ENCODE assay signal across 10 mouse cellular contexts in genomic region chr13:46911018-46911419, GRCm38 (mm10). TPM values are rescaled to one million over a fixed set of nuclear protein-coding genes. Genes with fewer than 3 reads are reported as not detected.
DNase-seq lines count a peak whose midpoint lies in the region.
"Had no signal": no experiment of that assay in that cellular context is flagged by ENCODE, and none has a peak within 500 bp of the region (broad histone marks: within the 10 kb centered on the region; RNA-seq: fewer than 3 reads in every experiment).

No protein-coding gene starts in this region.

- no peaks in the 10 kb centered on the region for H3K27me3 ChIP-seq in limb, embryonic 10.5 days (ENCODE audit: low read depth, poor library complexity, severe bottlenecking)
- H3K27me3 ChIP-seq: embryonic facial prominence, embryonic 12.5 days had no signal

- H3K36me3 ChIP-seq in limb, embryonic 10.5 days: no peaks in the 10 kb centered on the region
- H3K36me3 ChIP-seq: embryonic facial prominence, embryonic 12.5 days had no signal

- H3K9me3 ChIP-seq in limb, embryonic 10.5 days (replicated peaks): no peaks in the 10 kb centered on the region
- H3K9me3 ChIP-seq: embryonic facial prominence, embryonic 12.5 days had no signal

- peak overlapping the region; percentile 30; the same call in 1 of the 2 replicates for H3K27ac ChIP-seq in limb, embryonic 10.5 days
- H3K27ac ChIP-seq: embryonic facial prominence, embryonic 12.5 days had no signal

- intact Hi-C loops in left cerebral cortex, postnatal 10 days (cut with DNase I): no loop called here

- peak; percentile 23 to 40 for DNase-seq in layer of hippocampus, adult 8-10 months (ENCODE audit: low spot score in 2 of 2)
- DNase-seq in layer of hippocampus, postnatal 25 days (ENCODE audit: extremely low spot score in 1 of 2, low spot score in 1 of 2): no peak
- DNase-seq in adrenal gland, postnatal 36 days: peak; percentile 66 to 76
- DNase-seq in cerebellum, postnatal 25 days: peak; percentile 56 to 59
- DNase-seq in limb, embryonic 10.5 days (ENCODE audit: low spot score): no peak
- no peak for DNase-seq in testis, postnatal 14 days (ENCODE audit: low spot score)
- DNase-seq in left cerebral cortex, postnatal 10 days (ENCODE audit: extremely low spot score in 1 of 2, low spot score in 2 of 2): no peak
- DNase-seq in kidney, adult 18-20 months: no peak
- DNase-seq: liver had no signal

- no peak overlapping the region for H3K4me3 ChIP-seq in limb, embryonic 10.5 days
- H3K4me3 ChIP-seq: embryonic facial prominence, embryonic 12.5 days had no signal

- 59% methylated on average over 11 of the region's 11 CpGs for WGBS in limb, embryonic 10.5 days

- peaks cover 25% of the 10 kb centered on the region for H3K4me1 ChIP-seq in limb, embryonic 10.5 days
- H3K4me1 ChIP-seq: embryonic facial prominence, embryonic 12.5 days had no signal

RNA-seq across cellular contexts. Expression of gene Kif13a, which starts 18.6 kb away (rescaled TPM):
- 10 to 100 TPM; 22.8 to 32.5 (median 26.4) TPM for total RNA-seq in layer of hippocampus, adult 8-10 months (2022)
- 10 to 100 TPM; 17.5 to 21.9 TPM for total RNA-seq in layer of hippocampus, postnatal 25 days (2021)
- total RNA-seq in adrenal gland, postnatal 36 days (2021): 10 to 100 TPM; 31.0 to 39.0 TPM
- polyA plus RNA-seq in limb, embryonic 10.5 days (2016; fragmentation: Nextera tagmentation; extraction: Ambion mirVana): 13.5 and 13.6 TPM in 2 replicates
- 10 to 100 TPM; 29.3 to 33.4 TPM for total RNA-seq in left cerebral cortex, postnatal 10 days (2021)

Comparison
In these comparisons a context has a peak if more than half of its experiments do, and no peak if none do; other contexts are left out.
1. DNase-seq: peak in layer of hippocampus, adult 8-10 months (2 of 2), adrenal gland, postnatal 36 days (2 of 2) and cerebellum, postnatal 25 days (2 of 2); none in layer of hippocampus, postnatal 25 days (0 of 2), limb, embryonic 10.5 days (single experiment), testis, postnatal 14 days (single experiment), left cerebral cortex, postnatal 10 days (0 of 2) and kidney, adult 18-20 months (single experiment).